Mouse (Mus musculus): Measurements from ENCODE around the gene Arhgap42.

Arhgap42 gene

DNA sequence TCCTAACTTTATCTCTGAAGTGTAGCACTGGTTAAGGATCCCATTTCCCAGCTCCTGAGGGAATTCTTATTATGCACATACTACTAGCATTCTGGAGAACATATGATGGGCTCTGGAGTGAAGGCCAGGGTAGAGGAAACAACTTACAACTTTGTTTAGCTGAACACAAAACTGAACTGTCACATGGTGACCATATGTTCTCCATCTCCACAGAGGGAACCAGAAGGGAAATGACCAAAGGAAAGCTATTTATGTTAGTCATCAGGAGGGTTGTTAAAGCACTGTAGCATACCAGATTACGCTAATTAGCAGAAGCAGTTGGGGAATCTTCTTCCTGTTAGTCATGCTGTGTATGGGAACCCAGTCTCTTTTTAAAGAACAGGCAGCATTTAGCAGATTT lies 145.8 kb downstream of the Arhgap42 start:
- DNase-seq (ENCODE audit: low read depth, low spot score), result no peak
- H3K27me3 ChIP-seq (ENCODE audit: control insufficient read depth, insufficient read depth, low read length, poor library complexity, severe bottlenecking), result no peaks in the 10 kb centered on the region
- no peaks in the 10 kb centered on the region for H3K36me3 ChIP-seq (ENCODE audit: control insufficient read depth, insufficient read depth, low read length, poor library complexity, severe bottlenecking)

DNA sequence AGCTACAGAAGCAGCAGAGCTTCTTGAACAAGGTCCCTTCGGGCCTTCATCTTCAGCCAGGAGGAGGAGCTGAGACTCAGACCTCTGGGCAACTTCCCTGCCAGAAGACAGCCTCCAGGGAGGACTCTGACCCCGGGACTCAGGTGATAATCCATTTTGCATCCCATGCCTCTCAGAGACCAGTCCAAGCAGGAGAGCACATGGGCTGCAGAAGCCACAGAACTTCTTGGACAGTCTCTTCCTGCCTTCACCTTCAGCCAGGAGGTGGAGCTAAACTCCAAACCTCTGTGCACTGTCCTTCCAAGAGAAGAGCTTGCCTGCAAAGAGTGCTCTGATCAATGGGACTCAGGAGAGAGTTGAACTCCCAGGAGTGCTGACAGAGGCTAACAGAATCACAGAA lies 155.5 kb downstream of the Arhgap42 start:
- no peak for DNase-seq (ENCODE audit: low read depth, low spot score)

DNA sequence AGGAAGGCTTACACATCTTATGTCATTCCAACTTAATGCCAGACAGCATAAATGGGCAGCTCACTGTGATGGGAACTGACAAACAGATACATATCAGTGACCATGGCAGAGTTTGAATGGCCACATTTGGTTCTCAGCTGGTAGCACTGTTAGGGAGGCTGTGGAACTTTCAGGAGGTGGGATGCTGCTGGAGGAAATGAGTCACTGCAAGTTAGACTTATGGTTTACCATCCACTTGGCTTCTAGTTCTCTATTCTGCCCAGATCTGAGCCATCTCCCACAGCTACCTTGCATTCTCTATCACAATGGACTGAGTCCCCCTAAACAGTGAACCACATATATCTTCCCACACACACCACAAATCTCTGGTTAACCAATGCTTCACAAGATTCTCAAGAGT lies 186.0 kb downstream of the Arhgap42 start:
- Histone ChIP-seq H3K27me3 (ENCODE audit: control insufficient read depth, insufficient read depth, low read length, poor library complexity, severe bottlenecking) (no peaks in the 10 kb centered on the region), H3K36me3 (ENCODE audit: control insufficient read depth, insufficient read depth, low read length, poor library complexity, severe bottlenecking) (no peaks in the 10 kb centered on the region)
- DNase-seq (ENCODE audit: low read depth, low spot score), result no peak

More for the DNA sequence above, 155.5 kb downstream of the Arhgap42 start:
- Histone ChIP-seq H3K27me3 (ENCODE audit: control insufficient read depth, insufficient read depth, low read length, poor library complexity, severe bottlenecking) (no peaks in the 10 kb centered on the region), H3K36me3 (ENCODE audit: control insufficient read depth, insufficient read depth, low read length, poor library complexity, severe bottlenecking) (no peaks in the 10 kb centered on the region)

DNA sequence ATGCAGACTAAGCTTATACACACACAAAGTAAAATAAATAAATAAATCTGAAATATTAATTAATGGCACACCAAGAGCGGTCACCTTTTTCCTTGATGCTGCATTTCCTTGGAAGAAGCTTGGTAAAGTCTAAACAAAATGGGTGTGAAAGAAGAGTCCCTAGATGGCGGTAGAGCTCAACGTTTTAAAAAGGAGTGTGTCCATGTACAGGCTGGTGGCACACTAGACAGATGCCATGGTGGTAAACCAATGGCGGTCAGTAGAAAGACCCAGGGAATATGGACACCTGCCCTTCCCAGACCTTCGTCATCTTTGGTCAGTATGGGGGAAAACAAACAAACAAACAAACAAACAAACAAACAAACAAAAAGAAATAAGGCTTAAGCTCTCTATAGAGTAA lies 187.7 kb downstream of the Arhgap42 start:
- Histone ChIP-seq H3K27me3 (ENCODE audit: control insufficient read depth, insufficient read depth, low read length, poor library complexity, severe bottlenecking) (no peaks in the 10 kb centered on the region), H3K36me3 (ENCODE audit: control insufficient read depth, insufficient read depth, low read length, poor library complexity, severe bottlenecking) (no peaks in the 10 kb centered on the region)
- DNase-seq (ENCODE audit: low read depth, low spot score), result no peak

DNA sequence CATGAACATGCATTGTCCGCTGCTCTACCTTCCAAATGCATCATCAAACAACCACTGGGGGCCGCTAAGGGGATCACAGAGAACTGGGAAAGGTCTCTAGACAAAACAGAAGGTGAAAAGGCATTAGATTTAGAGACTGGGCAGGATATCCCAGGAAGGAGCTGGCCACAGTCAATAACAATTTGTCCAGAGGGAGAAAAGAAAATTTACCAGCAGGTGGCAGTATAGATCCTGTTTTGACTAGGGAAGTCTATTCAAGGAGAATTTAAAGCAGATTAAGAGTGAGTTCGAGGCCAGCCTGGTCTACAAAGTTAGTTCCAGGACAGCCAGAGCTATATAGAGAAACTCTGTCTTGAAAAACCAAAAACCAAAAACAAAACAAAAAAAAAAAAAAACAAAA lies 189.7 kb downstream of the Arhgap42 start:
- no peak for DNase-seq (ENCODE audit: low read depth, low spot score)
- Histone ChIP-seq H3K36me3 (ENCODE audit: control insufficient read depth, insufficient read depth, low read length, poor library complexity, severe bottlenecking) (no peaks in the 10 kb centered on the region), H3K27me3 (ENCODE audit: control insufficient read depth, insufficient read depth, low read length, poor library complexity, severe bottlenecking) (no peaks in the 10 kb centered on the region)

GRCm38 (mm10) chr9:9041009-9041408 lies 197.9 kb downstream of the Arhgap42 start:
- no peak for DNase-seq (ENCODE audit: low read depth, low spot score)

DNA sequence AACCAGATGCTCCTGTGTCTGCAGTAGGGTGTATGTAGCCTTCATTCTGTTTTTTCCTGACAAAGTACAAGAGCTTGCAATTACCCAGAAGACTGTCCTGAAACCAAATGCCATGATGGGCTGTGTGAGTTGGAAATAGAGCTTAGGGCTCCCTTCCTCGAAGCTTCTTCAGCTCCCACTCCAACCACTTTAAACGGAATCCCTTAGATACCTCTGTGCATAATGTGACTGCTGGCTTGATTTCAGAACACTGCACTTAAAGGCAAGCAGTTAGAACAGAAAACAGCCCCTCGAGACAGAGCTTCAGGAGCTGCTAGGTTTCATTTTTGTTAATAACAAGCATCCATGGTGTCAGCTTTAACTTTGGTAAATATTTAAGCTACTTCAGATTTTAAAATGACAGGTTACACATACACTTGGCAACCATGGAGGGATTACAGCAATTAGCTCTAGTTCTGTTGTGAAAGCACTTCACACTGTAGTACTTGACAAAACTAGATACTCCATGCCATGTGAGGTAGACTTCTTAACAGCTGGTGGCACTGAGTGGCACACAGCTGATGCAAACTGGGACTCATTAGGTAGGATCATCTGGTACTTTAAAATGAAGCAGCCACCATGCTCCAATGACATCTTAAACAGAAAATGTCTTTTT lies 201.8 kb downstream of the Arhgap42 start:
- H3K36me3 ChIP-seq (ENCODE audit: control insufficient read depth, insufficient read depth, low read length, poor library complexity, severe bottlenecking), result no peaks in the 10 kb centered on the region
- DNase-seq (ENCODE audit: low read depth, low spot score), result no peak
- no peaks in the 10 kb centered on the region for H3K27me3 ChIP-seq (ENCODE audit: control insufficient read depth, insufficient read depth, low read length, poor library complexity, severe bottlenecking)

More at GRCm38 (mm10) chr9:9041009-9041408, 197.9 kb downstream of the Arhgap42 start:
- H3K36me3 ChIP-seq (ENCODE audit: control insufficient read depth, insufficient read depth, low read length, poor library complexity, severe bottlenecking), result no peaks in the 10 kb centered on the region
- no peaks in the 10 kb centered on the region for H3K27me3 ChIP-seq (ENCODE audit: control insufficient read depth, insufficient read depth, low read length, poor library complexity, severe bottlenecking)

- no peak for DNase-seq (ENCODE audit: low read depth, low spot score)
- H3K27me3 ChIP-seq (ENCODE audit: control insufficient read depth, insufficient read depth, low read length, poor library complexity, severe bottlenecking), result no peaks in the 10 kb centered on the region
- H3K36me3 ChIP-seq (ENCODE audit: control insufficient read depth, insufficient read depth, low read length, poor library complexity, severe bottlenecking), result no peaks in the 10 kb centered on the region
These were observed 211.0 kb downstream of the Arhgap42 start for GRCm38 (mm10) chr9:9027904-9028303.

- no peak for DNase-seq (ENCODE audit: low read depth, low spot score)
- Histone ChIP-seq H3K36me3 (ENCODE audit: control insufficient read depth, insufficient read depth, low read length, poor library complexity, severe bottlenecking) (no peaks in the 10 kb centered on the region), H3K27me3 (ENCODE audit: control insufficient read depth, insufficient read depth, low read length, poor library complexity, severe bottlenecking) (no peaks in the 10 kb centered on the region)
These were observed 211.5 kb downstream of the Arhgap42 start for GRCm38 (mm10) chr9:9027445-9027844.

- no peaks in the 10 kb centered on the region for H3K27me3 ChIP-seq (ENCODE audit: control insufficient read depth, insufficient read depth, low read length, poor library complexity, severe bottlenecking)
- H3K36me3 ChIP-seq (ENCODE audit: control insufficient read depth, insufficient read depth, low read length, poor library complexity, severe bottlenecking), result no peaks in the 10 kb centered on the region
- DNase-seq (ENCODE audit: low read depth, low spot score), result no peak
These were observed 223.8 kb downstream of the Arhgap42 start for GRCm38 (mm10) chr9:9015108-9015507.

DNA sequence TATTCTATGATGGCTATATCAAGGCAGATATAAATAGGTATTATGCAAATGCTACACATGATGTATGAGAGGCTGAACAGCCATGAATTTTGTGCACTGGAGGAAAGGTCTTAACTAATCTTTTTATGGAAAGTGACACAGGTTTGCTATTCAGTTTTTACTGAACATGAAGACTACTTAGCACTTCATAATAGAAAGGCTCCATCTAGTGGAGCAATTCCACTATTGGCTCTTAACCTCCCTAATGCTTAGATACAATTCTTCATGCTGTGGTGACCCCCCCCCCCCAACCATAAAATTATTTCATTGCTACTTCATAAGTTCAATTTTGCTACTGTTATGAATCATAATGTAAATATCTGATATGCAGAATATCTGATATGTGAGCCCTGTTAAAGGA lies 237.7 kb downstream of the Arhgap42 start:
- DNase-seq (ENCODE audit: low read depth, low spot score), result no peak
- Histone ChIP-seq H3K27me3 (ENCODE audit: control insufficient read depth, insufficient read depth, low read length, poor library complexity, severe bottlenecking) (no peaks in the 10 kb centered on the region), H3K36me3 (ENCODE audit: control insufficient read depth, insufficient read depth, low read length, poor library complexity, severe bottlenecking) (no peaks in the 10 kb centered on the region)

GRCm38 (mm10) chr9:8996494-8996893 lies 242.4 kb downstream of the Arhgap42 start:
- Histone ChIP-seq H3K27me3 (ENCODE audit: control insufficient read depth, insufficient read depth, low read length, poor library complexity, severe bottlenecking) (no peaks in the 10 kb centered on the region), H3K36me3 (ENCODE audit: control insufficient read depth, insufficient read depth, low read length, poor library complexity, severe bottlenecking) (no peaks in the 10 kb centered on the region)
- no peak for DNase-seq (ENCODE audit: low read depth, low spot score)

DNA sequence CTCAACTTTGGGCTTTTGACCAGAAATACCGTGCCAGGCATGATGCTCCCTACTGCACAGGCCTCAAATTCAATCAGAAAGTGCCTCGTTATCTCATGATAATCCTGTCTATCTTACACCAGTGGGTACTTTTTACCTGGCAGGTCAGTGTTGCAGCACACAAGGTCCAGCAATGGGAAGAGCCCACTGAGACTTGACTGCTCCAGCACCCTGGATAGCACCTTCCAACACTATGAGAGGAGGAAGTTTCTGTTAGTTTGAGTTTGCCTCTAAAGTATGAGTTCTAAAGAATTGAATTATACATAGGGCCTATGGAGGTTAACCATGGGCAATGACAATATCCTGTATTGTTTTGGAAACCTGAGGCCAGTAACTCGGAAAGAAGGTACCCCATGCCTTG lies 256.6 kb downstream of the Arhgap42 start:
- DNase-seq (ENCODE audit: low read depth, low spot score), result no peak

GRCm38 (mm10) chr9:8977775-8978174 lies 261.1 kb downstream of the Arhgap42 start:
- DNase-seq (ENCODE audit: low read depth, low spot score), result no peak
- no peaks in the 10 kb centered on the region for H3K36me3 ChIP-seq (ENCODE audit: control insufficient read depth, insufficient read depth, low read length, poor library complexity, severe bottlenecking)
- H3K27me3 ChIP-seq (ENCODE audit: control insufficient read depth, insufficient read depth, low read length, poor library complexity, severe bottlenecking), result no peaks in the 10 kb centered on the region

More for the DNA sequence above, 256.6 kb downstream of the Arhgap42 start:
- Histone ChIP-seq H3K36me3 (ENCODE audit: control insufficient read depth, insufficient read depth, low read length, poor library complexity, severe bottlenecking) (no peaks in the 10 kb centered on the region), H3K27me3 (ENCODE audit: control insufficient read depth, insufficient read depth, low read length, poor library complexity, severe bottlenecking) (no peaks in the 10 kb centered on the region)

DNA sequence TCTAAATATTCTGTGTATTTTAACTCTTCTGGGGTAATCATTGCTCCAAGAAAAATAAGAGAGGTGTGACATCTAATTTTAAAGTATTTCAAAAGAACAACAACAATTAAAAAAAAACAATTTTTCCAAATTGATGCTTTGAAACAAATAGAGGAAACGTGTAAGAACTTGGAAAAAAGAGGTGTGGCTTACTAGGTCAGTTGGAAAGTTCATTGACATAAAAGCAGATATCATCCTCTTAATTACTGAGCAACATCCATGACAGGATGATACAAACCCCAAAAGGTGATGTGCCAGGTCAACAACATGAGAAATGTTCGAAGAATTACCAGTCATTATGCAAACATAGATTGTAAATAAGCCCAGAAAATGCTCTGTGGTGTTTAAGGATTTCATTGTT lies 267.4 kb downstream of the Arhgap42 start, which contains the start of gene Gm16485:
Gm16485 (plus strand) TSS at position 301 of the 400 bp plus-strand sequence.
- H3K27me3 ChIP-seq (ENCODE audit: control insufficient read depth, insufficient read depth, low read length, poor library complexity, severe bottlenecking), result no peaks in the 10 kb centered on the region
- no peaks in the 10 kb centered on the region for H3K36me3 ChIP-seq (ENCODE audit: control insufficient read depth, insufficient read depth, low read length, poor library complexity, severe bottlenecking)
- DNase-seq (ENCODE audit: low read depth, low spot score), result no peak

DNA sequence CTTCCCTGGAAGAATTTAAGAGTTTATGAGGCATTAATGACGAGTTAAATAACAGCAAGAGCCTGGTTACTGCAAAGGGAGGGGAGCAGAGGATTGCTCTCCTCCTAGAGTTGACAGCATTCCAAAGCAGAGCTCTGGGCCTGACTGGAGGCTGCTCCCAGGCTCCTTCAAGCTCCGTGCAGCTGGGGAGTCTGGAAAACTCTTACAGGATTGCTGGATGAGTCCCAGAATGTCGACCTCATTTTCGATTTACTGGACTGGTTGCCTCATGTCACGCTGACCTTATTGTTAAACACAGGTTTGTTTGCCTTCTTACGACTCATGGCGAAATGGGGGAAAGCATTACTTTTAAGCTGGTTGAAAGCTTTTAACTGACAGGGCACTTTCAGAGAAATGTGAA lies 268.7 kb downstream of the Arhgap42 start:
- no peaks in the 10 kb centered on the region for H3K36me3 ChIP-seq (ENCODE audit: control insufficient read depth, insufficient read depth, low read length, poor library complexity, severe bottlenecking)
- no peak for DNase-seq (ENCODE audit: low read depth, low spot score)
- no peaks in the 10 kb centered on the region for H3K27me3 ChIP-seq (ENCODE audit: control insufficient read depth, insufficient read depth, low read length, poor library complexity, severe bottlenecking)
